Mouse (Mus musculus) myocyte (in vitro differentiated cells): ENCODE data around the gene Gm21731.
"Not testable (repeated sequence)": the region's sequence is repeated elsewhere in the genome, so short reads cannot be mapped to it uniquely, and the experiment has no call there.

Experiments
- CEBPB ChIP-seq: IDR thresholded peaks from 2 replicates; pipeline ENCODE4 v1.6.1; 2011; ENCODE audit warnings: mild to moderate bottlenecking, moderate library complexity; ENCODE audit not compliant: poor library complexity, insufficient read depth, severe bottlenecking
- E2F4 ChIP-seq: IDR thresholded peaks from one replicate; pipeline ENCODE4 v1.6.1; 2011; ENCODE audit warnings: mild to moderate bottlenecking, control low read depth, moderate library complexity; ENCODE audit not compliant: insufficient read depth
- MAX ChIP-seq: IDR thresholded peaks from one replicate; pipeline ENCODE4 v1.6.1; 2011; ENCODE audit warnings: low read depth, mild to moderate bottlenecking, control low read depth
- MYOD1 ChIP-seq, 3 experiments: IDR thresholded peaks; one replicate each; pipeline ENCODE4 v1.6.1; 2011; ENCODE audit warnings: control low read depth in 2 of 3, low read depth in 2 of 3, mild to moderate bottlenecking in 2 of 3, moderate library complexity in 1 of 3; ENCODE audit not compliant: insufficient read length in 2 of 3, control insufficient read depth in 1 of 3
- MYOG ChIP-seq, 3 experiments: IDR thresholded peaks; one replicate each; pipeline ENCODE4 v1.6.1; 2011; ENCODE audit warnings: control low read depth in 2 of 3, low read depth in 2 of 3, mild to moderate bottlenecking in 2 of 3; ENCODE audit not compliant: insufficient read length in 2 of 3, control insufficient read depth in 1 of 3, insufficient read depth in 1 of 3
- POLR2A ChIP-seq: IDR thresholded peaks from one replicate; pipeline ENCODE4 v1.6.1; 2011; ENCODE audit warnings: low read depth, mild to moderate bottlenecking, control low read depth, moderate library complexity; ENCODE audit not compliant: insufficient read length
- POLR2AphosphoS2 ChIP-seq: IDR thresholded peaks from one replicate; pipeline ENCODE4 v1.6.1; 2011; ENCODE audit warnings: low read depth, control low read depth; ENCODE audit not compliant: insufficient read length
- REST ChIP-seq: IDR thresholded peaks from one replicate; pipeline ENCODE4 v1.6.1; 2011; ENCODE audit warnings: mild to moderate bottlenecking, control low read depth, moderate library complexity; ENCODE audit not compliant: insufficient read depth, insufficient read length
- TCF12 ChIP-seq: IDR thresholded peaks from one replicate; pipeline ENCODE4 v1.6.1; 2011; ENCODE audit warnings: mild to moderate bottlenecking, control low read depth; ENCODE audit not compliant: poor library complexity, insufficient read depth, severe bottlenecking
- TCF3 ChIP-seq: IDR thresholded peaks from one replicate; pipeline ENCODE4 v1.6.1; 2011; ENCODE audit warnings: low read depth, control low read depth; ENCODE audit not compliant: insufficient read length

DNA sequence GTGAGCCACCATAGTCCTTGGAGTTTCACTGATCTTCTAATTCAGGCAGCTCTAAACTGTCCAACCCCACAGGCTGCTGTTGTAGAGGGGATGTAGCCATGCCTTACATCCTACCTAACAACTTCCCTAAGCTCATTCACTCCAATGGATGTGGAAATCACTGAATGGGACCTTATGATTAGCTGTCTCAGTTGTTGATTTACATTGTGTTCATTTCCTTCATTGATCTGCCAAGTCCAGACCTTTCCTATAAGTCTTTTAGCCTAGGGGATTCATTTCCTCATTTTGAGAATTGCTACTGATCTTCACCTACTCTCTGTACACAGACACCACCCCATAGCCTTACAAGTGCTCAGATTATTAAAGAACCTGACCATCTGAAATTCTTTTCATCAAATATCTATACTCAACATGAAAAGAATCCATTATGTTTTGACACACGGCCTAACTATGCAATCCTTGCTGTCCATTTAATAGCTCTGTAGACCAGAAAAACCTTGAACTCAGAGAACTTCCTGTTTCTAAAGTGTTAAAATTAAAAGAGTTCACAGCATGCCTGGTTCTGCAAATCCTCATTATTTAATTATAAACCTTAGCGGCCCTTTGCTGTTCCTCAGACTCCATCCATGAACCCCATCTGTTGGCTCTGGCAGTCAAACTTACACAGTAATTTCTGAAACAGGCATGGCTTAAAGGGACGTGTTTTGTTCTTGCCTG lies 12.5 kb downstream of the Gm21731 start:
- TF ChIP-seq POLR2A; POLR2AphosphoS2; REST; TCF12; E2F4; MYOD1 (IDR thresholded peaks at IDR 0.05; ENCODE audit: control insufficient read depth in 1 of 3, insufficient read length in 2 of 3, low read depth in 2 of 3); MYOG (IDR thresholded peaks at IDR 0.05; ENCODE audit: control insufficient read depth in 1 of 3, insufficient read depth in 1 of 3, insufficient read length in 2 of 3, low read depth in 2 of 3); TCF3; CEBPB; MAX: not testable (repeated sequence)
